Mouse (Mus musculus) myocyte (in vitro differentiated cells): ENCODE results near the gene Esrrg. TPM values are rescaled to one million over a fixed set of nuclear protein-coding genes. Genes with fewer than 3 reads are reported as not detected.

Experiments
- H3K27me3 ChIP-seq: one replicate; pipeline ENCODE4 v1.6.1; 2011; ENCODE audit not compliant: control insufficient read depth, insufficient read depth, insufficient read length
- H3K36me3 ChIP-seq: one replicate; pipeline ENCODE4 v1.6.1; 2011; ENCODE audit not compliant: control insufficient read depth, insufficient read depth
- H3K4me2 ChIP-seq: one replicate; pipeline ENCODE4 v1.6.1; 2011; ENCODE audit warnings: low read depth, control low read depth
- H3K4me3 ChIP-seq: one replicate; pipeline ENCODE4 v1.5.1; 2011; ENCODE audit warnings: mild to moderate bottlenecking, control low read depth, moderate library complexity
- H3K79me2 ChIP-seq: one replicate; pipeline ENCODE4 v1.6.1; 2011; ENCODE audit not compliant: control insufficient read depth, insufficient read depth
- H3ac ChIP-seq: one replicate; pipeline ENCODE4 v1.6.1; 2011; ENCODE audit not compliant: control insufficient read depth, insufficient read length
- CEBPB ChIP-seq: IDR thresholded peaks from 2 replicates; pipeline ENCODE4 v1.6.1; 2011; ENCODE audit warnings: mild to moderate bottlenecking, moderate library complexity; ENCODE audit not compliant: poor library complexity, insufficient read depth, severe bottlenecking
- E2F4 ChIP-seq: IDR thresholded peaks from one replicate; pipeline ENCODE4 v1.6.1; 2011; ENCODE audit warnings: mild to moderate bottlenecking, control low read depth, moderate library complexity; ENCODE audit not compliant: insufficient read depth
- MAX ChIP-seq: IDR thresholded peaks from one replicate; pipeline ENCODE4 v1.6.1; 2011; ENCODE audit warnings: low read depth, mild to moderate bottlenecking, control low read depth
- MYOD1 ChIP-seq, 3 experiments: IDR thresholded peaks; one replicate each; pipeline ENCODE4 v1.6.1; 2011; ENCODE audit warnings: control low read depth in 2 of 3, low read depth in 2 of 3, mild to moderate bottlenecking in 2 of 3, moderate library complexity in 1 of 3; ENCODE audit not compliant: insufficient read length in 2 of 3, control insufficient read depth in 1 of 3
- MYOG ChIP-seq, 3 experiments: IDR thresholded peaks; one replicate each; pipeline ENCODE4 v1.6.1; 2011; ENCODE audit warnings: control low read depth in 2 of 3, low read depth in 2 of 3, mild to moderate bottlenecking in 2 of 3; ENCODE audit not compliant: insufficient read length in 2 of 3, control insufficient read depth in 1 of 3, insufficient read depth in 1 of 3
- POLR2AphosphoS2 ChIP-seq: IDR thresholded peaks from one replicate; pipeline ENCODE4 v1.6.1; 2011; ENCODE audit warnings: low read depth, control low read depth; ENCODE audit not compliant: insufficient read length
- REST ChIP-seq: IDR thresholded peaks from one replicate; pipeline ENCODE4 v1.6.1; 2011; ENCODE audit warnings: mild to moderate bottlenecking, control low read depth, moderate library complexity; ENCODE audit not compliant: insufficient read depth, insufficient read length
- SRF ChIP-seq: IDR thresholded peaks from one replicate; pipeline ENCODE4 v1.6.1; 2011; ENCODE audit warnings: low read depth; ENCODE audit not compliant: control insufficient read depth, insufficient read length
- TCF12 ChIP-seq: IDR thresholded peaks from one replicate; pipeline ENCODE4 v1.6.1; 2011; ENCODE audit warnings: mild to moderate bottlenecking, control low read depth; ENCODE audit not compliant: poor library complexity, insufficient read depth, severe bottlenecking
- TCF3 ChIP-seq: IDR thresholded peaks from one replicate; pipeline ENCODE4 v1.6.1; 2011; ENCODE audit warnings: low read depth, control low read depth; ENCODE audit not compliant: insufficient read length
- USF1 ChIP-seq: IDR thresholded peaks from one replicate; pipeline ENCODE4 v1.6.1; 2011; ENCODE audit warnings: low read depth, mild to moderate bottlenecking, control low read depth, moderate library complexity
- polyA plus RNA-seq: library from polyadenylated mRNA; unstranded; fragments of >200 nt; fragmentation: generic; extraction: Trizol; gene quantifications from one replicate; pipeline ENCODE4 v1.2.1, GENCODE M21; 2012; ENCODE audit warnings: missing spikeins

Gene Esrrg
- polyA plus RNA-seq, 1 experiment: 0.20 TPM

GRCm38 (mm10) chr1:187611925-187612324 is 3.3 kb downstream of the Esrrg start:
- no peaks in the 10 kb centered on the region for H3K36me3 ChIP-seq
- no peaks in the 10 kb centered on the region for H3K27me3 ChIP-seq
- H3ac ChIP-seq: no peak overlapping the region
- H3K79me2 ChIP-seq: no peaks in the 10 kb centered on the region
- TF ChIP-seq MAX: no peak
- TF ChIP-seq TCF12: no peak
- TF ChIP-seq CEBPB: no peak
- no peak overlapping the region for H3K4me3 ChIP-seq
- H3K4me2 ChIP-seq: no peak overlapping the region

- TF ChIP-seq MAX (no peak), TCF3 (no peak), REST (no peak), TCF12 (no peak), CEBPB (no peak), MYOG (IDR thresholded peaks at IDR 0.05; ENCODE audit: control insufficient read depth in 1 of 3, insufficient read depth in 1 of 3, insufficient read length in 2 of 3, low read depth in 2 of 3) (no peak), MYOD1 (IDR thresholded peaks at IDR 0.05; ENCODE audit: control insufficient read depth in 1 of 3, insufficient read length in 2 of 3, low read depth in 2 of 3) (no peak), USF1 (no peak), E2F4 (no peak)
- H3K4me2 ChIP-seq: no peak overlapping the region
- no peaks in the 10 kb centered on the region for H3K36me3 ChIP-seq
- H3K4me3 ChIP-seq: no peak overlapping the region
- H3ac ChIP-seq: no peak overlapping the region
- no peaks in the 10 kb centered on the region for H3K79me2 ChIP-seq
- H3K27me3 ChIP-seq: no peaks in the 10 kb centered on the region
Observed at GRCm38 (mm10) chr1:187613277-187613676, 4.7 kb downstream of the Esrrg start.

- no peak overlapping the region for H3K4me3 ChIP-seq
- no peaks in the 10 kb centered on the region for H3K36me3 ChIP-seq
- H3K27me3 ChIP-seq: no peaks in the 10 kb centered on the region
- H3K79me2 ChIP-seq: no peaks in the 10 kb centered on the region
- no peak for TF ChIP-seq E2F4
- TF ChIP-seq TCF3: no peak
- H3K4me2 ChIP-seq: no peak overlapping the region
- no peak overlapping the region for H3ac ChIP-seq
Observed at GRCm38 (mm10) chr1:187623981-187624380, 15.4 kb downstream of the Esrrg start.

GRCm38 (mm10) chr1:187630361-187630760 is 21.8 kb downstream of the Esrrg start:
- no peak for TF ChIP-seq USF1
- no peak for TF ChIP-seq POLR2AphosphoS2
- Histone ChIP-seq H3K36me3 (no peaks in the 10 kb centered on the region), H3ac (no peak overlapping the region), H3K4me2 (no peak overlapping the region), H3K79me2 (no peaks in the 10 kb centered on the region), H3K4me3 (no peak overlapping the region), H3K27me3 (no peaks in the 10 kb centered on the region)

GRCm38 (mm10) chr1:187631486-187631885 is 22.9 kb downstream of the Esrrg start:
- no peak for TF ChIP-seq REST
- H3K4me2 ChIP-seq: no peak overlapping the region

GRCm38 (mm10) chr1:187645258-187645657 is 36.7 kb downstream of the Esrrg start:
- Histone ChIP-seq H3K36me3 (no peaks in the 10 kb centered on the region), H3K4me3 (no peak overlapping the region), H3ac (no peak overlapping the region), H3K27me3 (no peaks in the 10 kb centered on the region), H3K79me2 (no peaks in the 10 kb centered on the region), H3K4me2 (no peak overlapping the region)
- TF ChIP-seq REST (no peak), MAX (no peak), E2F4 (no peak), SRF (no peak), USF1 (no peak), MYOD1 (IDR thresholded peaks at IDR 0.05; ENCODE audit: control insufficient read depth in 1 of 3, insufficient read length in 2 of 3, low read depth in 2 of 3) (no peak)

More at GRCm38 (mm10) chr1:187631486-187631885, 22.9 kb downstream of the Esrrg start:
- Histone ChIP-seq H3ac (no peak overlapping the region), H3K79me2 (no peaks in the 10 kb centered on the region), H3K27me3 (no peaks in the 10 kb centered on the region), H3K36me3 (no peaks in the 10 kb centered on the region), H3K4me3 (no peak overlapping the region)
